Mouse (Mus musculus) kidney, postnatal 36 days (tissue): ENCODE measurements around the gene Ptprj.

Experiments
- DNase-seq, 2 experiments: peaks; one replicate each; pipeline ENCODE4 v3.0.0; 2021 to 2022; ENCODE audit warnings: mixed read lengths in 2 of 2

Gene Ptprj

GRCm38 (mm10) chr2:90559015-90559687 is 21.3 kb downstream of the Ptprj start:
- DNase-seq: no peak

DNA sequence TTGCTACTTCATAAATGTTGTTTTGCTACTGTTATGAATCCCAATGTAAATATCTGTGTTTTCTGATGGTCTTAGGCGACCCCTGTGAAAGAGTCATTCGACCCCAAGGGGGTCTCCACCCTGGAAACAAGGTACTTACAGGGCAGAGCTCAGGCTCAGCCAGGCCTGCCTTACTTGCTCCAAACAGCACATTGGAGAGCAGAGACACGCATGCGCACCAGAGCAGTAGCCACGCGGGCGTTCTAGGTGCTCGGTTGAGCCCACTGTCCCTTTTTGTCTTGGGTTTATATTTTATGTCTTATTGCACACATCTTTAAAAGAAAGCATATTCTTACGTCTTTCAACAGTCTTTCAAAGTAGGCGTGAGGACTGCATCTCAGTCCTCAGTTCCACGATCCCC is 22.1 kb downstream of the Ptprj start:
- DNase-seq: no peak

DNA sequence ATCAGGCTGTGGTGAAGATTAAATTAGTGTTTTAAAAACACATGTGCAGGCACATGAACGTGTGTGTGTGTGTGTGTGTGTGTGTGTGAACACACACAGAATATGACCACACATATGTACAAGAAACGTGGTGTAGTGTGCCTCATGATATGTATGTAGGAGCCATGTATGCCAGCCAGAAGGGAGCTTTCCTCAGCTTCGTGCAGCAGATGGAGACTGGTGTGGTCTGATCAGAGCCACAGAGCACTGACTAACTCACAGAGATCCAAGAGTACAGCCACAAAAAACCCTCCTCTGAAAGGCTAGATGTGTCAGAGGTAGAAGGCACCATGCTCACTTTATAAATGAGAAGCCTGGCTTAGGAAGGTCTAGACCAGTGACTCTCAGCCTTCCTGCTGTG is 22.5 kb downstream of the Ptprj start:
- no peak for DNase-seq

GRCm38 (mm10) chr2:90555744-90556143 is 24.7 kb downstream of the Ptprj start:
- peak in 1 of 2 experiments; percentile 44 for DNase-seq

- DNase-seq: no peak
Measured at GRCm38 (mm10) chr2:90554806-90555205, 25.6 kb downstream of the Ptprj start.

- DNase-seq: peak; percentile 46 to 67
Measured at GRCm38 (mm10) chr2:90553861-90554260, 26.6 kb downstream of the Ptprj start.

- no peak for DNase-seq
Measured at GRCm38 (mm10) chr2:90550656-90551055, 29.8 kb downstream of the Ptprj start.

DNA sequence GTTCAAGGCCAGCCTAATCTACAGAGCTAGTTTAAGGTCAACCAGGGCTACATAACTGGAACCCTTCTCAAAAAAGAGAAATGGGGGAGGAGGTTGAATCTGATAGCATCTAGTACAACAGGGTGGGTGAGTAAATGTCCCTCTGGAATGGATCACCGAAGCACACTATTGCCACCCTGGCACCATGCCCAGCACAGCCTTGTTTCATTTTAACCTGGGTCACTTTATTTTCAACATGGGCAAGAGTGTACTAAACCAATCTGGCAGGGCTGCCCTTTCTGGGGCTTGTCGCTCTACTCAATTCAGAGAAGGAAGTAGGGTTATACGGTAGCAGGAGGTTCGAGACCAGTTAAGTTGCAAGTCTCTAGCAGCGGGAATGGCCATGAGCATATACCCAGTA is 31.9 kb downstream of the Ptprj start:
- peak; percentile 89 to 91 for DNase-seq

GRCm38 (mm10) chr2:90547144-90547609 is 33.3 kb downstream of the Ptprj start:
- peak; percentile 63 to 71 for DNase-seq

DNA sequence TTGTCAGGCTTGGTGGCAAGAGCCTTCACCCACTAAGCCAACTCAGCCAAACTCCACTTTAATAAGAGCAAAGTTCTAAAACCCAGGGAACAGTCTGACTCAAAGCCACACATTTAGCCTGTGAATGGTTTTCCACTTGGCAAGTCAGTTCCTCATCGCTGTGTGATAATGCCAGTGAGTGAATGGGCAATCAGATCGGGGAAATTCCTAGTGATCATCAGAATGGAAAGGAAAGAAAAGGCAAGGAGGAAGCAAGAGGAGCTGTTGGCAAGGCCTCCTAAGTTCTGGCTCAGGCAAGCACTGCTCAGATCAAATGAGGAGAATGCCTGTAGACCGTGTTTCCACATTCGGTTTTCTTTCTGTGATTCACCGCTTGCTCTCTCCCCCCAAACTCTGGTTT is 35.2 kb downstream of the Ptprj start:
- DNase-seq: peak; percentile 65 to 85

GRCm38 (mm10) chr2:90543989-90544388 is 36.5 kb downstream of the Ptprj start:
- DNase-seq: no peak

DNA sequence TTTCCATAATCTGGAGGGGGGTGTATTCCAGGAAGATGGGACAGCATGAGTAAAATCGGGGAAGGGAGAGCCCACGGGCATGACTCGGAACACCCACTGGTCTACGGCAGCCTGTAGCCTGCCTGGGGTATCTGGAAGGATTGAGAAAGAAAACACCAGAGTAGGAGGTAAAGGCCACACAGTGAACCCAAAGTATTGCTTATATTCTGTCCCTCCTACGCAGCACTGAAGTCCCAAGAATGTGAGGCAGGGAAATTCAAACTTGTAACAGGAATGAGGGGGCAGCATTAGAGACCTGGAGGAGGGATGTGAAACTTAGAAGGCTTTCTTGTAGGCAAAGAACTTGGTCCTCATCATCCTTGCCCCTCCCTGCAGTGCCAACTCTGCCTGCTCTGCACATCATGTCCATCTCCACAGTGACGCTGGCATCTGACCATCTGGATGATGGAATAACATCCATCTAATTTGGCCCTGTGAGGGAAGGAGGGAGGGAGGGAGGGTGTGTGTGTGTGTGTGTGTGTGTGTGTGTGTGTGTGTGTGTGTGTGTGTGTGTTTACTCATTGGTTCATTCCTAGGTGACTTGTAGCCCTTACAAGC is 37.2 kb downstream of the Ptprj start:
- DNase-seq: peak in 1 of 2 experiments; percentile 20

- no peak for DNase-seq
Measured at GRCm38 (mm10) chr2:90542656-90543055, 37.8 kb downstream of the Ptprj start.

DNA sequence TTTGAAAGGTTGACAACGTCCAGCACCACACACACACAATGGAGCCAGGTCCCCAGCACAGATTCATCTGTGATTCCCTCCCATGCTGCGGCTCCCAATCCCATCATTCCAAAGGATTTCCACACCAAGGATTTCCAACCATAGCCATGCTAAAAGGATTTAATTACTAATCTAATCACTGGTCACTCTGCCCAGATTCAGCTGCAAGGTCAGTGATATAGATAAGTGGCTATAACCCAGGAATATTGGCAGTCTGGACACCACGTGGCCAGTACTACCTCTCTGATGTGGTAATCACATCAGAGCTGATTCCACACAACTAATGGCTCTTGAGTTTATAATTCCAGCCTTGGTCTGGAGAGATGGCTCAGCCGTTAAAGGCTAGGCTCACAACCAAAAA is 41.2 kb downstream of the Ptprj start:
- DNase-seq: no peak

DNA sequence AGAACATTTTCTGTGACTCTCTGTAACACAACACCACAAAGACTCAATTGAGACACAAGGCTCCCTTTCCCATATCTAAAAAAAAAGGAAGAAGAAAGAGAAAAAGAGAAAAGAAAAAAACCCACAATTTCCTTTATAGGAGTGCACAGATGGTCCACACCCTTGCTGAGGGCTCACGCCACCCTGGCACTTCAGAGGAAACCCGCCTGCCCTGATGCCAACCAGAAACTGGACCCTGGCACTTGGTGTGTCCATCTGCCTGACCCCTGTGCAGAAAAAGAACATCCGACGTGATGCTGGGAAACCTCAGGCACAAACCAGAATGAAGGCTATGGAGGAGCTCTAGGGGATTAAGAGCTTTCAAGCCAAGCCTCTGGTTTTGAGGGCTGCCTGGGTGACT is 43.2 kb downstream of the Ptprj start:
- peak in 1 of 2 experiments; percentile 15 for DNase-seq

GRCm38 (mm10) chr2:90536555-90536954 is 43.9 kb downstream of the Ptprj start:
- no peak for DNase-seq

GRCm38 (mm10) chr2:90534751-90535150 is 45.7 kb downstream of the Ptprj start:
- no peak for DNase-seq

DNA sequence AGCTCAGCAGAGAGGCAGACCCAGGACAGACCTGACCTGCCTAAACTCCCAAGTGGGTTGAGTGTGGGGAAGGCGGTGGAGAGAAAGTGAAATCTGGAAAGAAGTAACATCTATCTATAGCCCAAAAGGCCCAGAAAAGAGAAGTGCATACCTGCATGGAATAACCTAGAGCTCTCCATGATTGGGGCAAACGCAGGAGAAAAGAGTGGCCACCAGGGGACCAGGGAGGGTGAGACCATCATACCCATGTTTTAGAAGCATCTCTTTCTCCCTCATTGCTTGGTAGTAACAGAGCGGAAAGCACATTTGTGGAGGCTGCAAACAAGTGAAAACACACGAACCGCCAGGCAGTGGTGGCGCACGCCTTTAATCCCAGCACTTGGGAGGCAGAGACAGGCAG is 46.5 kb downstream of the Ptprj start:
- DNase-seq: no peak

GRCm38 (mm10) chr2:90532095-90532494 is 48.4 kb downstream of the Ptprj start:
- no peak for DNase-seq

DNA sequence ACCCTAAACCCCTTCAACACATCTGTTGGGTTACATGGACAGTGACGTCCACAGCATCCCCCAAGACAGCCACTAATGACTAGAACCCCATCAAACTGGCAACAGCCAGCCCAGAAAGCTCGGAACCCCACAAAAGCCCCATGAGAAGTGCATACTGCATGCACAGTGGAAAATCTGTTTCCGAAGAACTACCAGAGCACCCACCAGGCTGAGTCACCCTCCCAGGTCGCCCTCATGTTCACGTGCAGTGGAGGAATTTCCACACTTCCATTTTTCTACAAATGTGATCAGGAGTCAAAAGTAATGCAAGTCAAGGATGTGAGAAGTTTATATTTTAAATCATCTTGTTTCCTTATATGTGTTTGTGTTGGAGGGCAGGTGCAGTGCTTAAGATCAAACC is 52.3 kb downstream of the Ptprj start:
- no peak for DNase-seq

GRCm38 (mm10) chr2:90526971-90527370 is 53.5 kb downstream of the Ptprj start:
- DNase-seq: no peak

DNA sequence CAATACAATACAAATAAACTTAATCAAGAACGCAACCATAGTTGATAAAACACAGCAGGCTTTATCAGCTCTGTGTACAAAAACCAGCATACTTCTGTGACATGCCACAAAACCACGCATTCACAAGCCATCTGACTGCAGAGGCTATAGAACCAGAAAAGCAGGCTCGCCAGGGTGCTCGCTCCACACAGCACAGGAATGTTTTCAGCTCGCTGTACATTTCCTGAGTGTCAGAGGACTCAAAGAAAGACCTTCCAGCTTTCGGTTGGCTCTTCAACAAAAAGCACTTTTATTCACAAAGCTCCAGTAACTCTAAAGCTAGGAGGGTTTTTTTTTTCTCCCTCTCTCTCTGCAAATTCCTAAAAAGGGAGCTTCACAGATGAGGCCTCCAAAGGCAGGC is 53.9 kb downstream of the Ptprj start:
- DNase-seq: peak in 1 of 2 experiments; percentile 21

DNA sequence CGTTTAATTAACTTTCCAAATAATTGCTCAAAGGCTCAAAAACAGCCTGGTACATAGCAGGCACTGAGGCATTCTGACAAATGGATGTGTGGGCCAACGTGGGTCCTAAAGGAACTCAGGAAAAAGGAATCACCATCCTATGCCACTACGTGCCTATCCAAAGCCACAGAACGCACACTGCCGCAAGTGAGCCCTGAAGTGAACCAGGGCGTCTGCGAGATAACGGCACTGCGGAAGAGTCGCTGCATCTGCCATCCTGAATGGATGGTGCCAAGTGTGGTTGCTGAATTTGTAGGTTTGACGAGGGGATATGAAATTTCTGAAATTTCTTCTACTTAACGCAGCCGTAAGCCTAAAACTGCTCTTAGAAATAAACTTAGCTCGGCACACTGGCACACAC is 54.6 kb downstream of the Ptprj start:
- DNase-seq: no peak

GRCm38 (mm10) chr2:90522455-90522854 is 58.0 kb downstream of the Ptprj start:
- peak; percentile 75 to 86 for DNase-seq

- no peak for DNase-seq
Measured at GRCm38 (mm10) chr2:90521909-90522308, 58.5 kb downstream of the Ptprj start.
